Mouse (Mus musculus) bone marrow, adult 2 months (tissue): ENCODE data around the gene Pml.

Source experiments
- CTCF ChIP-seq: fragments of 200-500 bp; IDR thresholded peaks from 2 replicates; pipeline ENCODE4 v1.5.1; 2011; ENCODE audit warnings: low read length, control low read depth; ENCODE audit not compliant: control insufficient read depth, insufficient read depth
- POLR2A ChIP-seq: fragments of 200-500 bp; IDR thresholded peaks from 2 replicates; pipeline ENCODE4 v1.6.1; 2011; ENCODE audit warnings: low read depth, mild to moderate bottlenecking, control low read depth, low read length, borderline replicate concordance; ENCODE audit not compliant: control insufficient read depth

DNA sequence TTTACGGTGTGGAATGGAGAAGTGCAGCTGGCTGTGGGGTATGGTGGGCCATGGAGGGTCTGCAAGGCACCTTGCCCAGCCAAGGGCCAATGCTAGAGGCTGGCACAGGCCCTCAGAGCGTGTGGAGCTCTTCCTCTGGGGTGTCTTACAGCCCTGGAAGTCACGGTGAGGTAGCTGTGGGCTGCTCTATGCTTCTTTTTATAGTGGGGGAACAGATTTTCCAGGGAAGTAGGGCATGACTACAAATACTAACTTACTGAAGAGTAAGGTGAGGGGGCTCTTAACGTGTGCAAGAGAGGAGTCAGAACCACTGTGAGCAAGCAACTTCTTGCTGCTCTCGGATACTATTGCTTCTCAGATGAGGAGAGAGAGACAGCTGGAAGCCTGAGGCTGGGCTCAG, 12.9 kb upstream of the Pml start:
- TF ChIP-seq CTCF (no peak), POLR2A (no peak)
